Mouse (Mus musculus) kidney, adult 11 months (tissue): Measurements from ENCODE around the gene Vmn2r109.
"Not testable (repeated sequence)": the region's sequence is repeated elsewhere in the genome, so short reads cannot be mapped to it uniquely, and the experiment has no call there.

Experiments used
- DNase-seq: peaks from one replicate; pipeline ENCODE4 v3.0.0; 2022

The Vmn2r109 gene

GRCm38 (mm10) chr17:20564656-20565055 lies at the start of gene Vmn2r109:
Gene Vmn2r109, minus strand, starts transcription at chr17:20564756.
- DNase-seq, result no peak

- no peak for DNase-seq
Observed at GRCm38 (mm10) chr17:20596323-20596722, 31.8 kb upstream of the Vmn2r109 start, which contains the start of gene Vmn2r110. Gene Vmn2r110, minus strand, starts transcription at chr17:20596423.

DNA sequence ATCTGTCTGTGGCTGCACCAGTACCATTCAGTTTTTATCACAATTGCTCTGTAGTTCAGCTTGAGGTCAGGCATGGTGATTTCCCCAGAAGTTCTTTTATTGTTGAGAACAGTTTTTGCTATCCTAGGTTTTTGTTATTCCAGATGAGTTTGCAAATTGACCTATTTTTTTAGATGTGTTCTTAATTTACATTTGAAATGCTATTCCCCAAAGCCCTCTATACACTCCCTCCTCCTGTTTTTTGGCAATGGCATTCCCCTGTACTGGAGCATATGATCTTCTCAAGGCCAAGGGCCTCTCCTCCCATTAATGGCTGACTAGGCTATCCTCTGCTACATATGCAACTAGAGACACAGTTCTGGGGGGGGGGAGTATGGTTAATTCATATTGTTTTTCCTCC lies 56.3 kb downstream of the Vmn2r109 start:
- DNase-seq, result not testable (repeated sequence)

DNA sequence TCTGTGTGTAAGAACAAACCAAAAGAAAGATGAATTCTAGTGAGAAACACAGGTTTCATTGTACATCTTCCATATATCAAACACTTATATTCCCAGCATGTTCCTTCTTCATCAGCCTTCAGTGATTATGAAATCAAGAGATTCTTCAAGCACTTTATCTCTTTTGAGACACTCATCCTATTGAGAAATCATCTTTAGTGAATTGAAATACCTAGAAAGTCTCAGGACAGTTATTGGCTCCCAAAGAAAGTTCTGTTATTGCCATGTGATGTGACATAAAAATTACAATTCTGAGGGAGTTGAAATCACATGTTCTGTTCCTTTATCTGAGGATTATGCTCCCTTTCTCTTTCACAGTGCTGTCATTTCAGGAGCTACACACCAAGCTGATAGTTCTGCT lies 66.7 kb downstream of the Vmn2r109 start, which contains the start of gene Vmn1r225:
Vmn1r225 (plus strand) TSS at position 301 of the 400 bp plus-strand sequence.
- no peak for DNase-seq
